Mouse (Mus musculus): ENCODE results near the gene Btc.

Gene Btc

GRCm38 (mm10) chr5:91321840-91322239, 81.0 kb downstream of the Btc start:
- peak; percentile 80 for DNase-seq (ENCODE audit: low read depth, low spot score)

- DNase-seq (ENCODE audit: low read depth, low spot score), result no peak
These were observed 82.4 kb downstream of the Btc start for GRCm38 (mm10) chr5:91320348-91320747.

GRCm38 (mm10) chr5:91313971-91314370, 88.8 kb downstream of the Btc start:
- DNase-seq (ENCODE audit: low read depth, low spot score), result no peak

GRCm38 (mm10) chr5:91311767-91312166, 91.0 kb downstream of the Btc start:
- no peak for DNase-seq (ENCODE audit: low read depth, low spot score)

GRCm38 (mm10) chr5:91308576-91308975, 94.2 kb downstream of the Btc start:
- DNase-seq (ENCODE audit: low read depth, low spot score), result no peak

- peak; percentile 32 for DNase-seq (ENCODE audit: low read depth, low spot score)
These were observed 94.9 kb downstream of the Btc start for GRCm38 (mm10) chr5:91307907-91308306.
